Mouse (Mus musculus) retina, postnatal 1 day (tissue): ENCODE measurements around the gene Olfr870.
"Not testable (repeated sequence)": the region's sequence is repeated elsewhere in the genome, so short reads cannot be mapped to it uniquely, and the experiment has no call there.

Experiments
- DNase-seq: peaks from one replicate; pipeline ENCODE4 v3.0.0-alpha.2; 2012

Gene Olfr870

DNA sequence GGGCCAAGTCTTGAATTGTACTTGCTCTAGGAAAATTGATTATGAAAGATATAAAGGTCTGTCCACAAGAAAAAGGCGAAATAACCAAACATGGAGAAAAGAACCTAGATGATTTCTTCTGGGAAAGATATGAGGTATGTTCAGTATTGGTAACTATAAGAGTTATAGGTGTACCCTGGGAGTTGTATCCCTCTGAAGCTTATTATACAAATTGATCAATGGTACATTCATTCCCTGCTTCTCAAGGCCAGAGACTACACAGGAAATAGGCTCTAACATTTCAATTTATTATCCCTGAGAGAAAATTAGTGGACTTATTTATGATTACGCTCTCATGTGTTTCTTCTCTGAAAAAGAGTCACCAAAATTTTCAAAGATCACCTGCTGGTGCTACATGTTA lies at the start of gene Olfr870:
TSS of gene Olfr870 (minus strand) at position 101 of the 400 bp plus-strand sequence.
- no peak for DNase-seq

DNA sequence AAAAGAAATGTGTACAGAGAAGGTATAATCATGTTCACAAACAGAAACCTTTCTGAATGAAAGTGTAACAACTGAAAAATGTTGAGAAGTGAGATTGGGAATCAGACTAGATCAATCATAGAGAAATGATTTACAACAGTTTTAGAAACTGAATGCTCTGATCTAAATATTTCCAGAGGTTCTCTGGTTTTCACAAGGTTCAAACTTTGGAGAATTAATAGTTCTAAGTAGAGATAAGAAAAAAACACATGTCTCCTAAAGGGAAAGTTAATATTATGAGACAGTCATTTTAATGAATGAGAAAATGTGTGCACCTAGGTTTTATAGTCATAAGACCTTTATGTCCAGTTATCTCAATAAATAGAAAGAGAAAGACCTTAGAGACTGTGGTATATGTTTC lies 38.0 kb upstream of the Olfr870 start, which contains the start of gene Olfr871:
TSS of gene Olfr871 (plus strand) at position 301 of the 400 bp plus-strand sequence.
- no peak for DNase-seq

- no peak for DNase-seq
Measured at GRCm38 (mm10) chr9:20211477-20211876, 37.6 kb upstream of the Olfr870 start.

GRCm38 (mm10) chr9:20210812-20211211 lies 37.0 kb upstream of the Olfr870 start:
- no peak for DNase-seq

- not testable (repeated sequence) for DNase-seq
Measured at GRCm38 (mm10) chr9:20203413-20203984, 29.6 kb upstream of the Olfr870 start.

- DNase-seq: no peak
Measured at GRCm38 (mm10) chr9:20202131-20202530, 28.3 kb upstream of the Olfr870 start.

DNA sequence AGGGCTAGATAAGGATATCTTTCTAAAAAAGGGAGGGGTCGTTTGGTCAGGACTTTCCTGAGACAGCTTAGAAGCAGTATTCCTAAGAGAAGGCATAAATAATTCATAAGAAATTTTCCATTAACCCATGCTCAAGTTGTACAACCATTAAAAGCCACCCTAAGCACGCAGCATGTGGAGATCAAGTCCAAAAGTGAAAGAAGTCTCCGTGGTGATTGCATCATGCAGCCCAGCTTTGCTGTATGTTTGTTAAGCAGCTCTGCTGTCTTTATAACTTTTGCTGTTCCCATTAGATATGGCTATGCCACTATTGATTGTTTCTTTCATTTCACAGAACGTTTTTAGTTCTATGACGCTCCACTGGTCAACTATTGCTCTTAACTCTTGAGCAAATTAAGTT lies 5.6 kb upstream of the Olfr870 start:
- no peak for DNase-seq

DNA sequence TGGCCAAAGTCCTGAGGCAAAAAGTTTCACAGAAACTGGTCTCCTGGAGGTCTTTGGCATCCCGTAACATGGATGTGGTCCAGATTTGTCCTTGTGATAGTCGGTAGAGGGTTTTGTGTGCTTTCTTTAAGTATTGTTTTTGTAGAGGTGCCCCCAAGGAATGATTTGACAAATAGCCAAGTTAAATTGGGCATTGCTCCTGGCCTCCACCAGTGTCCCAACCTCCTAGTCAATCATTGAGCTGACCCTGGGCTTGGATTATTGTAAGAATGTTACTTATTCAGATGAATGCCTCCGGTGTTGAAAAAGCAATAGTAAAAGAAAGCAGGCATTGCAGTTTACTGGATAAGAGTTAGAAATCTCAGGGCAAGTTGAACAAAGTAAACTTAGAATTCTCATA lies 24.2 kb downstream of the Olfr870 start:
- no peak for DNase-seq

- no peak for DNase-seq
Measured at GRCm38 (mm10) chr9:20128709-20129108, 45.1 kb downstream of the Olfr870 start, which contains the start of gene Olfr869. Gene Olfr869 (plus strand): TSS chr9:20129009.
